Mouse (Mus musculus) lung, embryonic 15.5 days (tissue): ENCODE data around the gene Lpxn. TPM values are rescaled to one million over a fixed set of nuclear protein-coding genes. Genes with fewer than 3 reads are reported as not detected.

Experiments used
- polyA plus RNA-seq: library from polyadenylated mRNA; unstranded; fragments of >200 nt; fragmentation: Nextera tagmentation; extraction: Ambion mirVana; gene quantifications from 2 replicates; pipeline ENCODE4 v1.2.1, GENCODE M21; 2015

Lpxn gene
- polyA plus RNA-seq, 1 experiment from 2014 or later, result 2.5 TPM

Other genes with a start within 250 kb of the Lpxn start
- 0.12 TPM in 1 of 2 replicates, not detected in the other for gene Gm4952, start 196.2 kb upstream of the Lpxn start, polyA plus RNA-seq
- not detected in 2 replicates for gene Glyat, start 162.9 kb upstream of the Lpxn start, polyA plus RNA-seq
- not detected in 2 replicates for gene Olfr1442, start 125.8 kb upstream of the Lpxn start, polyA plus RNA-seq
- gene Olfr1443, start 118.1 kb upstream of the Lpxn start, polyA plus RNA-seq, result not detected in 2 replicates
- gene Keg1, start 100.4 kb upstream of the Lpxn start, polyA plus RNA-seq, result 0.14 TPM in 1 of 2 replicates, not detected in the other
- 1.2 and 1.3 TPM in 2 replicates for gene Cntf, start 30.6 kb upstream of the Lpxn start, polyA plus RNA-seq
- 14.1 and 14.7 TPM in 2 replicates for gene Zfp91, start 67 bp upstream of the Lpxn start, polyA plus RNA-seq
- gene Gm5244, start 50.5 kb downstream of the Lpxn start, polyA plus RNA-seq, result not detected in 2 replicates
- gene Olfr1444, start 61.1 kb downstream of the Lpxn start, polyA plus RNA-seq, result not detected in 2 replicates
- not detected in 2 replicates for gene Olfr1445, start 87.7 kb downstream of the Lpxn start, polyA plus RNA-seq
- gene Olfr1446, start 97.3 kb downstream of the Lpxn start, polyA plus RNA-seq, result not detected in 2 replicates
- not detected in 2 replicates for gene Olfr1447, start 107.5 kb downstream of the Lpxn start, polyA plus RNA-seq
- not detected in 2 replicates for gene Olfr1448, start 128.2 kb downstream of the Lpxn start, polyA plus RNA-seq
- gene Olfr1449, start 134.6 kb downstream of the Lpxn start, polyA plus RNA-seq, result not detected in 2 replicates
- gene Olfr1450, start 154.1 kb downstream of the Lpxn start, polyA plus RNA-seq, result not detected in 2 replicates
- gene Olfr1451, start 198.8 kb downstream of the Lpxn start, polyA plus RNA-seq, result not detected in 2 replicates
- gene Olfr1453, start 232.1 kb downstream of the Lpxn start, polyA plus RNA-seq, result not detected in 2 replicates